Mouse (Mus musculus) right cerebral cortex, adult 18-20 months (tissue): Measurements from ENCODE around the gene Ccdc88c.
A peak's percentile ranks its signal among the peaks of the same experiment; 100 is the strongest.

Experiments used
- DNase-seq: peaks from one replicate; pipeline ENCODE4 v3.0.0; 2022; ENCODE audit warnings: mixed read lengths

The Ccdc88c gene

GRCm38 (mm10) chr12:100996378-100996898, 32.4 kb downstream of the Ccdc88c start:
- peak; percentile 70 for DNase-seq

GRCm38 (mm10) chr12:100995607-100996377, 33.1 kb downstream of the Ccdc88c start:
- DNase-seq: no peak

- no peak for DNase-seq
These were observed 34.5 kb downstream of the Ccdc88c start for GRCm38 (mm10) chr12:100994140-100995015.

- no peak for DNase-seq
These were observed 35.7 kb downstream of the Ccdc88c start for GRCm38 (mm10) chr12:100993146-100993545.

- DNase-seq: no peak
These were observed 36.4 kb downstream of the Ccdc88c start for GRCm38 (mm10) chr12:100992505-100992904.

- no peak for DNase-seq
These were observed 37.7 kb downstream of the Ccdc88c start for GRCm38 (mm10) chr12:100991119-100991518.

- no peak for DNase-seq
These were observed 38.6 kb downstream of the Ccdc88c start for GRCm38 (mm10) chr12:100990291-100990690.

- no peak for DNase-seq
These were observed 39.0 kb downstream of the Ccdc88c start for GRCm38 (mm10) chr12:100989780-100990288.

GRCm38 (mm10) chr12:100988324-100989130, 40.3 kb downstream of the Ccdc88c start:
- DNase-seq: peak; percentile 79

- no peak for DNase-seq
These were observed 42.4 kb downstream of the Ccdc88c start for GRCm38 (mm10) chr12:100986423-100986822.

- DNase-seq: no peak
These were observed 43.1 kb downstream of the Ccdc88c start for GRCm38 (mm10) chr12:100985793-100986157.

GRCm38 (mm10) chr12:100985050-100985792, 43.6 kb downstream of the Ccdc88c start:
- no peak for DNase-seq

GRCm38 (mm10) chr12:100983565-100983964, 45.3 kb downstream of the Ccdc88c start:
- no peak for DNase-seq

GRCm38 (mm10) chr12:100982217-100982616, 46.6 kb downstream of the Ccdc88c start:
- DNase-seq: no peak

GRCm38 (mm10) chr12:100980551-100981008, 48.3 kb downstream of the Ccdc88c start:
- DNase-seq: no peak

GRCm38 (mm10) chr12:100979616-100980015, 49.2 kb downstream of the Ccdc88c start:
- DNase-seq: no peak

- DNase-seq: no peak
These were observed 50.7 kb downstream of the Ccdc88c start for GRCm38 (mm10) chr12:100977958-100978725.

GRCm38 (mm10) chr12:100977551-100977950, 51.3 kb downstream of the Ccdc88c start:
- DNase-seq: no peak

GRCm38 (mm10) chr12:100969808-100970207, 59.0 kb downstream of the Ccdc88c start:
- no peak for DNase-seq

- DNase-seq: no peak
These were observed 61.5 kb downstream of the Ccdc88c start for GRCm38 (mm10) chr12:100967383-100967782.

- DNase-seq: peak; percentile 51
These were observed 62.6 kb downstream of the Ccdc88c start for GRCm38 (mm10) chr12:100966253-100966652.
